Mouse (Mus musculus) limb, embryonic 14.5 days (tissue): ENCODE measurements at regions not wholly inside any gene's neighbourhood (a gene's known extent, or its start where the extent isn't known, plus 50 kb on each side); places are given as distances from the start of the nearest gene placed in this dataset.

Source experiments
- ATAC-seq: fragments of 200-750 bp; cut with Nextera tagmentation; 2 replicates; pipeline ENCODE4 v1.8.0; 2017; ENCODE audit warnings: low read depth, moderate number of reproducible peaks, moderate TSS enrichment; ENCODE audit not compliant: low FRiP score
- DNase-seq: peaks from one replicate; pipeline ENCODE4 v3.0.0-alpha.2; 2015; ENCODE audit warnings: low spot score
- H3K27ac ChIP-seq: fragments of 300-500 bp; sonication (generic); replicated peaks from 2 replicates; pipeline ENCODE4 v1.5.1; 2014; ENCODE audit warnings: low read depth, mild to moderate bottlenecking, low read length, moderate library complexity, mixed read lengths
- H3K27me3 ChIP-seq: fragments of 300-500 bp; sonication (generic); 2 replicates; pipeline ENCODE4 v1.6.1; 2014; ENCODE audit warnings: low read length, mixed read lengths; ENCODE audit not compliant: control insufficient read depth, insufficient read depth
- H3K36me3 ChIP-seq: fragments of 300-500 bp; sonication (generic); 2 replicates; pipeline ENCODE4 v1.6.1; 2014; ENCODE audit warnings: mild to moderate bottlenecking, low read length, moderate library complexity, mixed read lengths; ENCODE audit not compliant: control insufficient read depth, insufficient read depth
- H3K4me1 ChIP-seq: fragments of 300-500 bp; sonication (generic); 2 replicates; pipeline ENCODE4 v1.6.1; 2014; ENCODE audit warnings: antibody characterized with exemption, low read length, mixed read lengths; ENCODE audit not compliant: control insufficient read depth, insufficient read depth
- H3K4me2 ChIP-seq: fragments of 300-500 bp; sonication (generic); replicated peaks from 2 replicates; pipeline ENCODE4 v1.6.1; 2014; ENCODE audit warnings: low read depth, mild to moderate bottlenecking, low read length, moderate library complexity; ENCODE audit not compliant: severe bottlenecking
- H3K4me3 ChIP-seq: fragments of 300-500 bp; sonication (generic); replicated peaks from 2 replicates; pipeline ENCODE4 v1.5.1; 2014; ENCODE audit warnings: low read length
- H3K9ac ChIP-seq: fragments of 300-500 bp; sonication (generic); 2 replicates; pipeline ENCODE4 v1.6.1; 2014; ENCODE audit warnings: mild to moderate bottlenecking, low read depth, low read length, moderate library complexity; ENCODE audit not compliant: severe bottlenecking
- H3K9me3 ChIP-seq: fragments of 300-500 bp; sonication (generic); 2 replicates; pipeline ENCODE4 v1.6.1; 2016; ENCODE audit warnings: low read length; ENCODE audit not compliant: control insufficient read depth
- POLR2A ChIP-seq: fragments of 200-500 bp; IDR thresholded peaks from 2 replicates; pipeline ENCODE4 v1.8.0; 2012; ENCODE audit warnings: inconsistent platforms, mild to moderate bottlenecking, moderate library complexity, borderline replicate concordance; ENCODE audit not compliant: insufficient read depth, insufficient read length; ENCODE audit errors: extremely low read depth
- WGBS: fragments of 180-500 bp; shearing (Covaris S2); extraction: QIAGEN DNeasy Blood & Tissue Kit; methylation state at CpG from one replicate; pipeline ENCODE4 v1.1.7; 2014; 5-methylcytosine and 5-hydroxymethylcytosine counted together

- Histone ChIP-seq H3K4me2 (no peak overlapping the region), H3K4me3 (no peak overlapping the region), H3K36me3 (no peaks in the 10 kb centered on the region), H3K9me3 (no peaks in the 10 kb centered on the region), H3K27me3 (no peaks in the 10 kb centered on the region), H3K9ac (no peak overlapping the region), H3K4me1 (peaks cover 13% of the 10 kb centered on the region), H3K27ac (no peak overlapping the region)
- ATAC-seq (no peak), DNase-seq (no peak)
- WGBS = 85% methylated on average over 5 of the region's 5 CpGs
- no peak for TF ChIP-seq POLR2A
Observed at GRCm38 (mm10) chr7:137522450-137522849, 85.0 kb downstream of the Glrx3 start.

- no peak overlapping the region for H3K4me2 ChIP-seq
- WGBS = 72% methylated on average over 4 of the region's 4 CpGs
- no peaks in the 10 kb centered on the region for H3K36me3 ChIP-seq
- no peak overlapping the region for H3K4me3 ChIP-seq
- H3K27me3 ChIP-seq = no peaks in the 10 kb centered on the region
- H3K9ac ChIP-seq = no peak overlapping the region
- no peaks in the 10 kb centered on the region for H3K9me3 ChIP-seq
- no peak for TF ChIP-seq POLR2A
- no peak for DNase-seq
- ATAC-seq = no peak
- no peaks in the 10 kb centered on the region for H3K4me1 ChIP-seq
- no peak overlapping the region for H3K27ac ChIP-seq
Observed at GRCm38 (mm10) chr7:137533476-137533875, 96.1 kb downstream of the Glrx3 start.

- H3K4me2 ChIP-seq = no peak overlapping the region
- H3K4me3 ChIP-seq = no peak overlapping the region
- no peak for ATAC-seq
- no peaks in the 10 kb centered on the region for H3K27me3 ChIP-seq
- no peak overlapping the region for H3K27ac ChIP-seq
- TF ChIP-seq POLR2A = no peak
- DNase-seq = peak; percentile 39
- no peaks in the 10 kb centered on the region for H3K9me3 ChIP-seq
- 31% methylated on average over 2 of the region's 2 CpGs for WGBS
- H3K4me1 ChIP-seq = no peaks in the 10 kb centered on the region
- no peak overlapping the region for H3K9ac ChIP-seq
- no peaks in the 10 kb centered on the region for H3K36me3 ChIP-seq
Observed at GRCm38 (mm10) chr7:137549991-137550390, 112.6 kb downstream of the Glrx3 start.

- TF ChIP-seq POLR2A = no peak
- WGBS = 69% methylated on average over 5 of the region's 5 CpGs
- Histone ChIP-seq H3K9me3 (no peaks in the 10 kb centered on the region), H3K9ac (no peak overlapping the region), H3K4me1 (no peaks in the 10 kb centered on the region), H3K27ac (no peak overlapping the region), H3K4me2 (no peak overlapping the region), H3K4me3 (no peak overlapping the region), H3K27me3 (no peaks in the 10 kb centered on the region), H3K36me3 (no peaks in the 10 kb centered on the region)
- DNase-seq (no peak), ATAC-seq (no peak)
Observed at GRCm38 (mm10) chr7:137552551-137553198, 115.3 kb downstream of the Glrx3 start.

- H3K9ac ChIP-seq = no peak overlapping the region
- no peaks in the 10 kb centered on the region for H3K36me3 ChIP-seq
- no peak overlapping the region for H3K4me2 ChIP-seq
- H3K4me3 ChIP-seq = no peak overlapping the region
- no peaks in the 10 kb centered on the region for H3K4me1 ChIP-seq
- no peaks in the 10 kb centered on the region for H3K9me3 ChIP-seq
- 65% methylated on average over 2 of the region's 2 CpGs for WGBS
- no peak for ATAC-seq
- DNase-seq = no peak
- no peaks in the 10 kb centered on the region for H3K27me3 ChIP-seq
- H3K27ac ChIP-seq = no peak overlapping the region
- TF ChIP-seq POLR2A = no peak
Observed at GRCm38 (mm10) chr7:137555481-137555880, 118.1 kb downstream of the Glrx3 start.

- Histone ChIP-seq H3K4me2 (no peak overlapping the region), H3K27ac (no peak overlapping the region), H3K9me3 (no peaks in the 10 kb centered on the region), H3K4me3 (no peak overlapping the region), H3K9ac (no peak overlapping the region), H3K27me3 (no peaks in the 10 kb centered on the region), H3K36me3 (no peaks in the 10 kb centered on the region), H3K4me1 (no peaks in the 10 kb centered on the region; the same call in 1 of the 2 replicates)
- DNase-seq = peak; percentile 9
- ATAC-seq = peak; percentile 63; the same call in 1 of the 2 replicates
- WGBS = 22% methylated on average over 3 of the region's 3 CpGs
- no peak for TF ChIP-seq POLR2A
Observed at GRCm38 (mm10) chr7:137557439-137557838, 120.0 kb downstream of the Glrx3 start.
